Mouse (Mus musculus): ENCODE measurements around the gene Nos1ap.

The Nos1ap gene

DNA sequence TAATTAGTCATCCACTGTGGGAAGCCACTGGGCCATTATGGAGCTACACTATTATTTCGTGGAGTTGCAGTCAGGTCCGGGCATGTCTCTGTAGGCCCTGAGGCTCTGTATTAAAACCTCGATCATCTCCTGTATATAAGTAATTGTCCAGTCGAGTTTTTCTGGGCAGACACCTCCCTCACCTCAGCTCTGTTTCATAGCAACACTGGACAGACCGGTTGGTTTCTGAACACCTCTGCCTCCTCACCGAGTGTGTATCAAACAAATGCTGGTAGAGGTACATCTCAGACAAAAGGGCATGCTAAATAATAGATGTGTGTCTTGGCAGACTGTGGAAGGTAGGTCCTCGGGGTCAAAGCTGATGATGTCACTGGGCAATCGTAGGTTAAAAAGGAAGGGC is 182.7 kb downstream of the Nos1ap start:
- DNase-seq = no peak

DNA sequence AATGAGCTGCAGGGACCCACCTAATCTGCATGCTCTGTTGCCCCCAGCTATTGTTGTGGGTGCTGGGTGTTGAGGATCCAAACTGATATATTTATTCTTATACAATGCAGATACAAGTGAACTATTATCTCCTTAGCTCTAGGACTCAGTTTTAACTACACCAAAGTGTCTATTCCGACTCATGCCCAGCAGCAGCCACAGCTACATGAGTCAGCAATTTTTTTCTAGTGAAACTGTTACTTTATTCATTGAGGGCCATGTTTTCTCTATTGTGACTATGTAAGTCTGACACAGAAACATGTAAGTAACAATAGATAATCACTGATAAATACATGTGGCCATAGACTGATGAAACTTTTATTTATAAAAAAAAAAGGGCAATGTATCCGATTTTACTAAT is 184.5 kb downstream of the Nos1ap start:
- no peak for DNase-seq

DNA sequence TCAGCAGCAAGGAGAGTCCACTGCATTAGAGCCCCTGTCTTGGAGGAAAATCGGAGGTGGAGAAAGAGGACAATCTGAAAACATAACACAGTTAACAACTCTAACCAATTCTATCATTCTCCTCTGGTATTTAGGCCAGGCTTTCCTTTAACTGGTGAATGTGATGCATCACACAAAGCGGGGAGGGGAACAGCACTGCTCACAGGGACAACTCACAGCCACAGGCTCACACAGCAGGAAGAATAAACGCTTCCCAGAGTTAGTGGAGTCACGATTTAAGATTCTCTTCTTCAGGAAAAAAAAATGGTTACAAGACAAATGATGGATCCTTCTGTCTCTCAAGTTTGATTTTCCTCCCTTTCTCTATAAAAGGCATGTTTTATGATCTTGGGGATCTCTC is 187.0 kb downstream of the Nos1ap start:
- no peak for DNase-seq

DNA sequence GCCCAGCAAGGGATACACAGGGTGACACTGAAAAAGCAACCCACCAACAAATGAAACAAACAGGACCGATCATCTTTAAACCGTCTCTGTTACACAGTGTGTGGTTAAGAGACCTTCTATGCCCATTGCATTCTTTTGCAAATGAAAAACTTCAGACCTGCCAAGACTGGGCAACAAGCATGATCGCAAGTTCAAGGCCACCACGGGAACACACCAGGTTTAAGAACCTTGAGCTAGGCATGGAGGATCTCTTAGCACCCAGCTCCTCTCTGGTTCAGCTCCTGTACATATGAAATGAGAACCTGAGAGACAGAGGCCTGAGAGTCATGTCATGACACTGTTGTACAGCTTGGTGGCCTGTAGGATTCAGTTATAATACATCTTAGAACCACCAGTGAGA is 190.8 kb downstream of the Nos1ap start:
- DNase-seq = no peak

DNA sequence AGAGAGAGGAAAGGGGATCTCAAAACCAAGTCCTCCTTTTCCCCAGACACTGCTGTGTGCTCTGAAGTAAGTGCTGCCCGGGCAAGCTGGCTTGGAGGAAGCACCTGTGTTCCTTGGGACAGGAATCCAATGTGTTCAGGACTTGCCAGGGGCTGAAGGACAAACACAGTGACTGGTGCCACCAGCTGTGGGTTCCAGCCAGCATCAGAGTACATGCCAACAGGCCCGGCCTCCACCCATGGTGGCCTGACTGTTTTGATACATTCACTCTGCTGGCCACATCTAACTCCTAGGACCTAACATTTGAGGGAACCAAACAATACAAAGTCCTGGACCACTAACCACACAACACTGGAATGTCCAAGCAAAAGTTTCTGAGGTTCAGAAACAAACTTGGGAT is 194.6 kb downstream of the Nos1ap start:
- DNase-seq = peak; percentile 36

DNA sequence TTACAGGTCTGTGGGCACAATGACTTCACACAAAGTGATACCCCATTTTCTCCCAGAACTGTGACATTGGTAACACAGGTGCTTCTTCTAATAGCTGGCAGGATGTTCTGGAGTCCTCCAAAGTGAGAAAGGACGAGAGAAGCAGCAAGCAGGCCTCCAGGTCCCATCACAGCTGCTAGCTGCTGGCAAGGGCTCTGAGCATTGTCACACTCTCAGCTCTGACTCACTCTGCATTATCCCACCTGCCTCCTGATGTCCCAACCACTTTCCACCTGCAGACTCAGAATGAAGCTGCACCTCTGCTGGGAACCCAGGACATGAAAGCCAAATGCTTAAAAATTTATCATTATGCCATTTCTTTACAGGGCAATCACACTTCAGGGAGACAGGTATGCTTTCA is 195.0 kb downstream of the Nos1ap start:
- no peak for DNase-seq

DNA sequence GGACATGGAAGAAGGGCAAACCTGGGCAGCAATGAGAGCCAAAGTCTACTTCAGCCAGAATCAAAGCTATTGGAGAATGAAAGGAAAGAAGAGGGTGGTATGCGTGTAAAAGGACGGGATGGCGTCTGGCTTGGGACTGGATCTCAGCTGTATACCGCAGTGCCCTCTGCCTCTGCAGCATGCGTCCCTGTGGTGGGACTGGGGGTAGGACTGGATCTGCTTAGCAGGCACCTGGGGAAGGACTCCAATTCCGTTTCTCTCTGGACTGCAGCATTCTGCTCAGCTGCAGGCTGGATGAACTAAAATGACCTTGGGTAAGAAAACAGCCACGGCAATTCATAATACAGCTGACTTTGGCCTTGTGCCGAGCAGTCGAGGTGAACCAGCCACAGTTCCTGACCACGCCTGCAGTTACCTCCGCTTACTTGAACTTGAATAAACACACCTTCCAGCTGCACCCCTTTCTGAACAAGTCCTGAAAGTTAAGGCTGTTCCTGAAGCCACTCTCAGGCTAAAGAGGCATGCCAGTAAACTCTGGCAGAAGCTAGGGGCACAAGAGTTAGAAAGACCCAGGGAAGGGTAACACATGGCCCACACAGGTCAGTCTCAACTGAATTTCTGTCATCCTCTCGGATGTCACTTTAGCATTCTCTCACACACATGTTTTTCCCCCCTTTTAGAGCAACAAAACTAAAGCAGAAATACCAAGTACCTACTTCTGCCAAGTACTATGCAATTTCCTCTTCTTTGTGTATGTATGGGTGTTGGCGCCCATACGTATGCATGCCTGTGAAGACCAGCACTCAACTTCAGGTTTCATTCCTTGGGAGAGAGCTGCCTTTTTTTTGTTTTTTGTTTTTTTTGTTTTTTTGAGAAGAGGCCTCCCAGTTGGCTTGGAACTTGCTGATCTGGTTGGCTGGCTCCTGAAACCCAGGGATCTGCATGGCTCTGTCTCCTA is 196.6 kb downstream of the Nos1ap start:
- DNase-seq = peak; percentile 90

DNA sequence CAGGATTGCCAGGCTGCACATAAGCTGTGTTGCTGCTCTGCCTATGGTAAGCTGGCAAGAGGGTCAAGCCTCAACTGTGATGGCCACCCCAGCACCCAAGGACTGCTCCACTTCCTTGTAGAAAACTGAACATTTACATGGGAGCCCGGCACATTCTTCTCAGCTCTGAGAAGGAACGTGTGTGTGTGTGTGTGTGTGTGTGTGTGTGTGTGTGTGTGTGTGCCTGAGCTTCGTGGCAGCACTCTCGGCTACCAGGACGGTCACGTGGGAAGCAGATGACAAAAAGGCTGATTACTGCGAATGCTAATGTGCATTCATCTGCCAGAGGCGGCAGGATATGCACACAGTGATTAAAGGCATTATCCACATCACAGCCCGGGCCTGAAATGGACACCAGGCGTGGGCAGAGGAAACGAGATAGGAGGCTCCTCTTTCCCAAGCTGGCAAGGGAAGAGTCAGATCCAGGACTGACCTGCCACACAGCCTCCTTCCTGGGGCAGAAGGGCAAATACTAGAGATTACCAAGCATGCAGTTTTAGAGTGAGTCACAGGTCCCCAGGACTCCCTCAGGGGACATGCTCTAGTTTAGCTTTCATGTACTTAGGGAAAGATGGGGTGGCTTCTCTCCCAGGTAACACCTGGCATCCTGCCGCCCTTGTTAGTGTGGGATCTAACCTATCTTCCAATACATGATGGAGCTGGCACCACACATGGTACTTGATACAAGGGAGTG is 202.3 kb downstream of the Nos1ap start:
- peak; percentile 38 for DNase-seq

DNA sequence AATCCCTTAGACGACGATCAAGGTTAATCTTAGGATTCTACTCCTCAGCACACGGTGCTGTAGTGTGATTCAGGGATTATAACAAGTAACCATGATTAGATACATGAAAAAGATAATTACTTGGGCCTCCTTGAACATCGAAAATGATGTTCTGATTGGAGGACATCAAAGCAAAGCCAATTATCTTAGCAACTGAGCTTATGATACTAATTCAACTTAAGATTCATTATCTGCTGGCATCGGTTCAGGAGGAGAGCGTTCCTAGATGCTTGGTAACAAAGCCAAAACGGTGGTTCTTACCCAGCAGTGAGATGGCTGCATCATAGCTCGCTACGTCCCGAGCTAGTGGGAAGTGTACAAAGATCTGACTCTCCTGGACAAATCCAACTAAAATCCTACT is 204.2 kb downstream of the Nos1ap start:
- no peak for DNase-seq

DNA sequence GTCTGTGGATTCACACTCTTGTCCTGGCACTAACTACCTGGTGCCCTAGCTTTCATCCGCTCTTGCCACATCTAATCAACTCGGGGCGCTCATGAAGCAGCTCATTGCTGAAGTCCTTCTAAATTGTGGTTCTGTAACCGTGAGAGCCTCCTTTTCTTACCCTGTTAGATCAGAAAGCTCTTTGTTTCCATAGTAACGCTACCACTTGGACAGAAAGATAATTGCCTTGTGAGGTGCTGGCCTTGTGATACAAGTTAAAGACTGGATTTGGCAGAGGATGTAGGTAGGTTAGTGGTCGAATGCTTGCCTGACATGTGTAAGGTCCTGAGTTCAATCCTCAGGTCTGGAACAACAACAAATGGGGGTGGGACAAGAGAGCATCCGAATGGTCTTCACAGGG is 206.1 kb downstream of the Nos1ap start:
- DNase-seq = no peak

DNA sequence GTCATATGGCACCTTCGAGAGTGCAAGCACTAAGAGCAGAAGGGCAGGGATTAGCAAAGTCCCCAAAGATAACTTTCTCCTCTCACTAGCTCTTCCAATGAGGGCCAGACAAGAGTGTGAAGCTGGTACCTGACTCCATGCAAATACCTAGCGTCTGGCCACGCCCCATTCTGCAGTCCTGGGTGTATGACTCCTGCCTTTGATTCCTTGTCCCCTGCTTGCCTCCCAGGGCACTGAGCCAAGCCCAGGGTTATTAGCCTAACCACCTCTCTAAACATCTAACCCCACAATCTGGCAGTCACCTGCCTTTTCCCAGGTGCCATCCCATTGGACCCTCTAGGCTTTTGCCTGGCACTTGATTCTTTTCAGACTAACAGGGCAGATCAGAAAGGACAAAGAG is 208.2 kb downstream of the Nos1ap start:
- DNase-seq = peak; percentile 22

DNA sequence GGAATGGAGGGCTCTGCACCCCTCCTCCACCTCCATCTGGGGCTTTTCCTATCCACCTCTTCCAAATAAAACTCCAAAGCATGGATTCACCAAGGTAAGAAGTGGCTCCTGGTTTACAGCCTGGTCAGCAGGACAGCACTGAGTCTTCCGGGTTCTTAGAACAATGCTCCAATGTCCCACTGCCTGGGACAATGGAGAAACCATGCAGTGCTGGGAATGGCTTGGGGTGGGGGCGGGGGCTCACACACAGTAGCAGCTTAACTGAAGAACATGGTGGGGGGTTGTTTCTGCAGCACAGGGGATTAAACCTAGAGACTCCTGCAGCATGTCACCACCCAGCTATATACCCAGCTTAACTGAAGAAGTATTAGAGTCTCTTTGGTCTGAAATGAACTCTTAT is 209.2 kb downstream of the Nos1ap start:
- DNase-seq = no peak

DNA sequence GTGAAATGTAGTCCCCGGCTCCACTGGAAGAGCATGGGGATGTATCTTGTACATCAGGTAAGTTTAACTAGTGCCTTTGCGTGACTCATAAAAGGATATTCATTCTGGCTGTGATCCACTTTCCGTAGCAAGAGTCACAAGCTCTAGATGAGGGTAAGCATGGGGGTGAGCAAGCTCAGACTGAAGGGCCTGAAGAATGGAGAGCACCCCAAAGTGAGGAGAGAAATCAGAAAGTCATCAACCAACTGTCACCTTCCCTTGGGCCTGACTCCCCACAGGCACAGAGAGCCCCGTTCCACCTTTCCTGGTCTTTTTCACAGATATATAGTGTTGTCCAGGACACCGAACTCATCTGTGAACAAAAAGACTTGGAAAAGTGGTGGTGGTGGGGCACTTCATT is 213.9 kb downstream of the Nos1ap start:
- no peak for DNase-seq

DNA sequence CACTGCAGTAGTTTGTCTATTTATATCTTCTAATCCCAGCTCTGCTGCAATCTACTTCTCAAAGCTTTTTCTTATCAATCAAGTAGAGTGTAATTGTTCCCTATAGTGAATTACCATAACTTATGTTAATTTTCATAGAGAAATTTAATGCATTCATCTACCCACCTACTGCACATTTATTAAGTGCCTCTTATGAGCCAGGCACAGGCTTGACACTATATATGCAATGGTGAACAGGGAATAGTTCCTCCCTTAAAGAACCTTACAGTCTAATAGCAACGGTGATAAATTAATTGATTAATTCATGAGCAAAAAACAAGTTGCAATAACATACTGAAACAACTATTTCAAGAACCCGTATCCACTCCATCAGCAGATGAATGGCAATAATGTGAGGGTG is 215.9 kb downstream of the Nos1ap start:
- no peak for DNase-seq

DNA sequence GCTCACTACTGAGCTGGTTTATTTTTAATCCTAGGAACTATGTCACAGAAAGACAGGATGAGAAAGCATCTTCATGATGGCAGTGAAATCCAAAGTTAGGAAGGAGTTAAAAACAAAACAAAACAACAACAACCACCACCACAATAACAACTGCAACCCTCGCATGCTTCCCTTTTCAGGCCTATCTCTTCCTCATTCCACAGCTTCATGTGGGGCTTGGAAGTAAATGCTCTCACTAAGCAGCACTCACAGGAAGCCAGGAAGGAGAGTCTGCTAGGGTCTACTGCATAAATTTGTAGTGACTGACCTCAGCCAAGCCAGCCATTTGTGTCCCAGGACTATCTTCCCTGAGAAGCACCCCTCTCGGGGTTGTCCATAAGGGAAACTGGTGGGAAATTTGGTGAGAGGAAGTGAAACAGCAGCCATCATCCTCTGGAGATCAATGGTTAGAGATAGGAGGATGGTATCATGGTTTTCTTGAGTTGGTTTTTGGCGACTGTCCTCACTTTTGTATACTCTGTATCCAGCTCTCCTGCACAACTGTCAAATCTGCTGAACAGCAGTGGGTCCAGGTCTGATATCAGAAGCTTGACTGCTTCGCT is 218.4 kb downstream of the Nos1ap start:
- no peak for DNase-seq

DNA sequence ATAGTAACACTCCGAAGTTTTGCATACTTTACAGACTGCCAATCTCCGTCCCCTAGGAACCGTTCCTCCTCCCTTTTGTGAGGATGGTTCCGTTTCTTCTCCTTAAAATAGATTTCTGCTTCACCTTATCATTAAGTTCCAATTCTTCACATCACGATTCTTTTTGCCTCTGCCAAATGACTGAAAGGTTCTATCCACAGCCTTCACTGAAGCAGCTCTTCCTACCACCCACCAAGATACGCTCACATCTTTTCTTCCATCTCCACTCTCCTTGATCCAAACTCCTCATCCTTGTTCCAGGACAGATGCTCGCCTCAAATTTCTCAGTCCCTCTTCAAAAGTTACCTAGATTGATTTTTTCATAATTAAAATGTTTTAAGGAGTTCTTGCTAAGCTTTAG is 220.8 kb downstream of the Nos1ap start:
- no peak for DNase-seq

DNA sequence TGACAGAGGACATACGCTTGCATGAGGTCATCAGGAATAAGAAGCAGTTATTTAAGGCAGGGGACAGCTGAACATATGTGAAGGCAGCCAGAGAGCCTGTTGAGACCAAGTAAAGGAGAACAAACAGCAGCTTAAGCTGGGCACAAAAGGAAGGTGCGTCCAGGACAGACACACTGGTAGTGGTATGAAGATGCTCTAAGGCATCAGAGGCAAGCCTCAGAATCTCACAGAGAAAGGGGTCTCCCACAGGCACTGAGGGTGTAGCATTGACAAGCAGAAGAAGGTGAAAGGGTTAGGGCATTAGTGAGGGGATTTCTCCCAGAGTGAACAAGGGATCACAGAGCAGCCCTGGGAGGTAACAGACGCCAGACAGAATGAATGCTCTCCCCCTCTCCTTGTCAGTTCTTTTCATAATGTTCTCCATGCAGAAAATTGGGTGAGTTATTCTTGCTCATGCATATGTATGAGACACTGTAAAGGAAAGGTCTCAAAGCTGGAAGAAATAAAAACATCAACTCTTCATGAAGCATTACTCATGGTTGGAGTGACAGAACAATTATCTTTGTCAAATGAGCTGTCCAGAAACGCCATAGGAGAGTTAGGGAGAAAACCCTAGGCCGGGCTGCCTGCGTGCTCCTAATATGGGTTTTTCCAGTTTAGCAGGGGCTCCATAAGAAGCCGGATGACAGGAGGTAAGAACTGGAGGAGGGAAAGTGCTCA is 222.5 kb downstream of the Nos1ap start:
- no peak for DNase-seq

DNA sequence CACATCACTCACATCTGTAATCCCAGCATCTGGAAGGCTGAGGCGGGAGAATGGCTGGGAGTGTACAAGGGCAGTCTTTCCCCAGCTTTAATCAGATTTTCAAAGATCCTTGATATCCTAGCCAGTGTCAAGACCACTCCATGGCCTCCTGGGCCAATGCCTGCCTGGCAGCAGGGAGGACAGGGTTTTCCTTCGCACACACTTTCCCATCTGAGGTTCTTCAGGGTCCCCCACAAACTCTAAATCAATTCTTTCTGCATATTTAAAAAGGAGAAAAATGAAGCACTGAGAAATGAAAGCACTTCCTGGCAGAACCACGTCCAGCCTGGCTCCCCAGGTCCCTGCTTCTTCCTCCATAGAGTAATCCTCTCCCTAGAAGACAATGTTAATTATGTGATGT is 225.9 kb downstream of the Nos1ap start:
- no peak for DNase-seq

DNA sequence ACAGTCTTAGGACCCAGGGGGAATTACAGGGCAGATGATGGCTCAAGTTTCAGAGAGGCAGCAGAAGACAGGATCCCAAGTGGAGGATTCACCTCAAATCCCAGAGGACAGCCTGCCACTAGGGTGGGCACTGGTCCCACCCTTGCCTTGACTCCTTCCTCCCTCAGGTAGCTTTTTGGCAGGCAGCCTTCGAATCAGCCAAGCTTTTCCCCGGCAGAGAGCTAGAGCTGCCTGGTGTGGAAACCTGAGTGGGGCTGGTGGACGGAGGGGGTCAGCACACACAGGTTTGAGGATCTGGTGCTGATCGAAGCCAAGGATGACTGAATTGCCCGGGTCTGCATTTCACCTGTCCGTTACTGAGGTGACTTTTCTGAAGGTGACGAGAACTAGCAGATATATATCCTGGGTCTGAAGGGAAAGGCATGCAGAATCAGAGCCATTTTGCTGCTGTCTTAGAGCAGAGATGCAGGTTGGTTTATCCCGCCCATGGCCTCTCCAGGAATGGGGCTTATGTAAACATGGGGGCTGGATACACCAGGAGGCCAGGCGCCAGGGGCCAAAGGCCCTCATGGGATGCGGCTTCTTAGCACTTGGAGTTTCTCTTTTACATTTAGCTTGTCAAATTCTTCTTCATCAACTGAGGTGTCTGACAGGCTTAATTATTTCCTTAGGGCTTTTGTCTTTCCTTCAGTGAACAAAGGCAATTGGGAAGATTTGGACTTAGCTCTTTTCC is 229.3 kb downstream of the Nos1ap start:
- DNase-seq = no peak

DNA sequence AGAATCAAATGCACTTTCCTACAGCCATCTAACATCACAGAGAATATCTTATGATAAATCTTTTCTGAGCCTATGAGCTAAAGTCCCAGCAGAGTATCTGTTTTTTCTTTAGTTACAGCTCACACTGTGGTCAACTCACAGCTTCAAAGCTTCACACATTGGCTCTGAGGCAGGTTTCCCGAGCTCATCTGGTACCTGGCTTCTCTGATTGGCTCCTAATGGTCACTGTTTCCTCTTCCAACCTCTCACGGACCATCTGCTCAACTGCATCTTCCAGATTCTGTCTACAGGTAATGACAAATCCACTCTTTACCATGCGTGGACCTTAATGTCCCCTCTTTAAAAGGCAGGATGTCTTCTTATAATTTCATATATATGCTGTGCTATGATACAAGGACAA is 236.3 kb downstream of the Nos1ap start:
- no peak for DNase-seq

DNA sequence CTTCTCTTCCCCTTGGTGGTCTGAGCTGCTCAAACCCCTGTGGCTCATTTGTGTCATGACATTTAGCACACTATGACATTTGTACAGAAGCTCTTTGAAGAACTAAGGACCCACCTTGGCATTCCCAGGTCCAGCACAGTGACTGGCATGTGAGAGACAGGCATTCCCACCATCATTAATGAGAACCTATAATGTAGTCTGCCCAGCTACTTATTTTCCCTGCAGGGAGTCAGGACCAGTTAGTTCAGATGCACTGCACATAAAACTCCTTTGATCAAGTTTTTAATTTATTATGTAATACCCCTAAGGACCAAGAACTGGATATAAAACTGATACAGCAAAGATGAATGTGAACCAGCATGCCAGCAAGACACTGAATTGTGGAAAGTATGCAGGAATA is 238.6 kb downstream of the Nos1ap start:
- no peak for DNase-seq

DNA sequence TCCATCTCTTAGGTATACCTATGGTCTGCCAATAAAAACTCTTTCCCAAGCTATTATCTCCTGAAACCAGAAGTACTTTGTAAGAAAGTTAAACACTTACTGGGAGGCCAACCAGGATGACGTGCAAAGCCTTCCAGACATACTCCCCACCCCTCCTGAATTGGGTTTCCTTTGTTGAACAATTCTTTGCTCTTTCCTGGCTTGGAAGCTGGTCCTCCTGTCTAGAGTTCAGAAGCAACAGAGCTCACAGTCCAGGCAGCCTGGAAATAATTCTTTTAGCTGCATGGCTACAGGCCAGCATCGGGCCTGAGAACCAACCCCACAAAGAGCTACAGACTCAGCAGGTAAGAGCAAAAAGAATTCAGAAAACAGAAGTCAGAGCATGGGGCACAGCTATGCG is 243.4 kb downstream of the Nos1ap start:
- peak; percentile 83 for DNase-seq

DNA sequence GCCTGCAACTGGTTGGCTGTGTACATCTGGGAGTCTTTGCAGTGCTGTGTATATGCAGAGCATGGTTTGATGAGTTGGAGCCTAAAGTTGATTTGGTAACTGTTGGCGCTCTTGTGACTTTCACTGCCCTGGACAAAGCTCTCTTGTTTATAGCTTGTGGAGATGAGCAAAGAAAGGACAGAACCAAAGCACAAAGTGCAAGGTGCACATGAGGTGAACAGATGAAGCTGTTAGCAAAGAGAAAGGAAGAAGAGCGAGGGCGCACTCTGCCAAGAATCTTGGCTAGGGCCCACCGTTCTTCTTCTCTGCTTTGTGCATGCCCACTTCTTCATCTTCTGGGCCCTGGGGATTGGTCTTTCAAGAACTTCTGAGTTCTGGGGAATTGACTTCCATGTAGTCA is 245.8 kb downstream of the Nos1ap start:
- DNase-seq = peak; percentile 73
